Mouse (Mus musculus): ENCODE measurements around the gene Hist1h4c. TPM values are rescaled to one million over a fixed set of nuclear protein-coding genes. Genes with fewer than 3 reads are reported as not detected.
A peak's percentile ranks its signal among the peaks of the same experiment; 100 is the strongest.
"Not testable (repeated sequence)": the region's sequence is repeated elsewhere in the genome, so short reads cannot be mapped to it uniquely, and the experiment has no call there.

Hist1h4c gene
- total RNA-seq, 4 experiments from 2014 or later: 87.8 to 116 (median 99.2) TPM

- DNase-seq (ENCODE audit: low spot score in 2 of 2): no peak
These were observed 559 bp downstream of the Hist1h4c start for GRCm38 (mm10) chr13:23697491-23698299.

GRCm38 (mm10) chr13:23696061-23696474, 2.2 kb downstream of the Hist1h4c start:
- DNase-seq (ENCODE audit: low spot score in 2 of 2): no peak

GRCm38 (mm10) chr13:23695514-23695913, 2.7 kb downstream of the Hist1h4c start, which contains the start of gene Hist1h1t:
Hist1h1t (plus strand) TSS chr13:23695814.
- no peak for DNase-seq (ENCODE audit: low spot score in 2 of 2)

GRCm38 (mm10) chr13:23694956-23695355, 3.3 kb downstream of the Hist1h4c start:
- DNase-seq (ENCODE audit: low spot score in 2 of 2): no peak

DNA sequence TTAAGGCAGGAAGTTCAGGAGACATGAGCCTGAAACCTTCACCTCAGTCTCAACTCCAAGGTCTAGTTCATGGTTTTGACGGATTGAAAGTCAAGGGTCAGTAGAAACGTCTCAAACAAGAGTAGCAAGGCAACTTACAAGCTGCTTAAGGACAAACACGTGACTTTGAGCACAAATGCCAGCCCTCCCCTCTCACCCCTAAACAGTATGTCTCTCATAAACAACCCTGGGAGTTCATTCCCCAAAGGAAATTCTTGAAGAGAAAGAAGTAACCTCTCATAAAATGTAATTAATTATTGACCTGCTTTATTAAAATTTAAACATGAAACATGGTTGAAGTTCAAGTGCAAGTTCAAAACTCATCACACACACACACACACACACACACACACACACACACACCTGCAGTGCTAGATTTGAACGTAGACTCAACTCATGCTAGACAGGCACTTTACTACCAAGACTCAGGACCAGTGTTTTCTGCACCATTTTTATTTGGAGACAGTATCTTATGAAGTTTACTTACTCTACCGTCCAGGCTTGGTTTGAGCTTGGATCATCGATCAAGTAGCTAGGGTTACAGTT, 4.3 kb downstream of the Hist1h4c start:
- DNase-seq (ENCODE audit: low spot score in 2 of 2): no peak

GRCm38 (mm10) chr13:23689459-23689858, 8.8 kb downstream of the Hist1h4c start:
- no peak for DNase-seq (ENCODE audit: low spot score in 2 of 2)

- DNase-seq (ENCODE audit: low spot score in 2 of 2): no peak
These were observed 9.3 kb downstream of the Hist1h4c start for GRCm38 (mm10) chr13:23688956-23689355.

- DNase-seq (ENCODE audit: low spot score in 2 of 2): no peak
These were observed 10.3 kb downstream of the Hist1h4c start for GRCm38 (mm10) chr13:23687907-23688306.

DNA sequence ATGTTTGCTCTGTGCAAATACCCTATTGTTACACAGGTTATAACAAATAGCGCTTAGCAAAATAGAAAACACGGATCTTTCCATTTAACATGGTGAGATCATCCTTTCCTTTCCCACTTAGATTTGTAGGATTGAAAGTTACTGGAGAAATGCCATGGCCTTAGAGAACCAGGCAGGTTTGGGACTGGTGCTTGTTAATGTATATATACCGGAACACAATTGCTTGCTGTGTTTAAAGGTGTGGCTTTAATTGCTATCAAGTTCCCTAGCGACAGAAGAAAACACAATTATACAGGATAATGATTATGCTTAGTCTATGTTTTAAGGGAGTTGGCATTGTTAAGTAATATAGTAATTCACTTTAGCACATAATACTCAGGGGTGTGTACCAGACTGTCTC, 11.1 kb downstream of the Hist1h4c start:
- DNase-seq (ENCODE audit: low spot score in 2 of 2): no peak

GRCm38 (mm10) chr13:23685966-23686365, 12.3 kb downstream of the Hist1h4c start:
- DNase-seq (ENCODE audit: low spot score in 2 of 2): no peak

DNA sequence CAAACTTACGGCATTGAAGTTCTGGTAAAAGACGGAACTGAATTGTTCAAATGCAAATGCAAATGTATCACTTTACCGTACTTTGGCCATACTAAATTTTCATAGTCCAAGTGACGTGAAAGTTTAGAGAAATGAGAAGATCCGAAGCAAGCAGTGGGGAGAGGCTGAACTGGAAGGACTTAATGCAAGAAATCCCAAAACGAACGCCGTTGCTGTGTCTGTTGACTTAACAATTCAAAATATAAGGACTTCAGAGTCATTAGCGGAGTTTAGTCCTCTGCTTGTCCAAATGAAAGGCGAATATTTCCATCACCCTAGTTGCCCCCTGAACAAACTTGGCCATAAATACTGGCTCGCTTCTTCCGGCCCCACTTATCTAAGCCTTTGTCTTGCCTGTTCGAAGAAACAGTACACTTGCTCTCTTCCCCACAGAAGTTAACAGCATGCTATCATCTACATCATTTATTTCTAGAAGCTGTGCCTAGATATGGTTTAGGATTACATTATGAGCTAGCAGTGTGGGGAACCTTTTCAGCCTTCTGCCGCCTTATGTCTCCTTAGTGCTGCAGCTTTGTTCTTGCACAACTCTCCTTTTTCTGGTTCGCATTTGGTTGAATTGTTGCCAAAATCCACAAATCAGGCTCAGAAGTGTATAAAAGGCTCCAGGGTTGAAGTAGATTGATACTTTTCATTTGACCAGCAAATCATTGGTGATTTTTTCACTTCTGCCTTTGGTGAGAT, 13.0 kb downstream of the Hist1h4c start:
- no peak for DNase-seq (ENCODE audit: low spot score in 2 of 2)

DNA sequence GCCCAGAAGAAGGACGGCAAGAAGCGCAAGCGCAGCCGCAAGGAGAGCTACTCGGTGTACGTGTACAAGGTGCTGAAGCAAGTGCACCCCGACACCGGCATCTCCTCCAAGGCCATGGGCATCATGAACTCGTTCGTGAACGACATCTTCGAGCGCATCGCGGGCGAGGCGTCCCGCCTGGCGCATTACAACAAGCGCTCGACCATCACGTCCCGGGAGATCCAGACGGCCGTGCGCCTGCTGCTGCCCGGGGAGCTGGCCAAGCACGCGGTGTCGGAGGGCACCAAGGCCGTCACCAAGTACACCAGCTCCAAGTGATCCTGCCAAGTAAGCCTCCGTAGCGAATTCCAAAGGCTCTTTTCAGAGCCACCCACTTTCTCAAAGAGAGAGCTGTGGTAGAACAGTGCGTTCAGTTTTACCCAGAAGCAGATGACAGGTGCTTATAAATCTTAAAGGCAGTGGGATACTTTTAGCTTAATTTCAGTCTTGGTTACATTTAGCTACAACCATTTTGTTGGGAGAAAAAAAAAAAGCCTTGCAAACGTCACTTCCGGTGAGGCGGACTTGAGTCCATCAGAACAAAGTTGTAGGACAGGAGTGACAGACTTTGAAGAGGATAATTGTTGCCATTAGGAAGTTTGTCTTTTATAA, 13.8 kb downstream of the Hist1h4c start:
- DNase-seq (ENCODE audit: low spot score in 2 of 2): peak in 1 of 2 experiments; percentile 17

- peak; percentile 82 to 88 for DNase-seq (ENCODE audit: low spot score in 2 of 2)
These were observed 14.4 kb downstream of the Hist1h4c start, which contains the start of the genes Hist1h2ac and Hist1h2bc for GRCm38 (mm10) chr13:23683755-23684281. Hist1h2ac (minus strand) TSS chr13:23683948. Hist1h2bc (plus strand) TSS chr13:23684199.

DNA sequence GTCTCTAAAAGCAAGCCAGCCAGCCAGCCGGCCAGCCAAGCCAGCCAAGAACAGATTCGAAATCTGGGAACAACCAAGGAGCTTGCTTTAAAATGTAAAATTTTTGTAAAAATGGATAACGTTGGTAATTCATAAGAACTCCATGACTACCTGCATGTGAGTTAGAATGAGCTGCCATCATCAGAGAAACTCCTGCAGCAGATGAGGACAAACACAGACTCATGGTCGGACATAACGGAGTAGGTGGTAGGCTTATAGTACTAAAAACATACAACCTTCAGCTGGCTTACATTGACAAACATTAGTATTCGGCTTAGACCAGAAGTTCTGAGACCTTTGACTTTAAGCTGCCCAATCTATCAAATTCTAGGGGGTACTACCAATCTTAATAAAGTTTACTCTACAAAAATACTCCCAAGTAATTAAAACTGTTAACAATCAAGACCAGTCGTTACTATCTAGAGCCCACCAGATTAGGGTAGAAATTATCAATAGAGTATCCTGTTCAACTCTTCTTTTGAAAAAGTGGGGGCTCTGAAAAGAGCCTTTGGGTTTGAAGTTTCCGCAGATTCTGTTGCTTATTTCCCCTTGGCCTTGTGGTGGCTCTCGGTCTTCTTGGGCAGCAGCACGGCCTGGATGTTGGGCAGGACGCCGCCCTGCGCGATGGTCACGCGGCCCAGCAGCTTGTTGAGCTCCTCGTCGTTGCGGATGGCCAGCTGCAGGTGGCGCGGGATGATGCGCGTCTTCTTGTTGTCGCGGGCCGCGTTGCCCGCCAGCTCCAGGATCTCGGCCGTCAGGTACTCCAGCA, 15.1 kb downstream of the Hist1h4c start:
- not testable (repeated sequence) for DNase-seq (ENCODE audit: low spot score in 2 of 2)

- DNase-seq (ENCODE audit: low spot score in 2 of 2): no peak
These were observed 15.7 kb downstream of the Hist1h4c start for GRCm38 (mm10) chr13:23682623-23682946.

- DNase-seq (ENCODE audit: low spot score in 2 of 2): no peak
These were observed 16.2 kb downstream of the Hist1h4c start for GRCm38 (mm10) chr13:23681990-23682582.

- no peak for DNase-seq (ENCODE audit: low spot score in 2 of 2)
These were observed 35.7 kb downstream of the Hist1h4c start for GRCm38 (mm10) chr13:23662536-23662935.

DNA sequence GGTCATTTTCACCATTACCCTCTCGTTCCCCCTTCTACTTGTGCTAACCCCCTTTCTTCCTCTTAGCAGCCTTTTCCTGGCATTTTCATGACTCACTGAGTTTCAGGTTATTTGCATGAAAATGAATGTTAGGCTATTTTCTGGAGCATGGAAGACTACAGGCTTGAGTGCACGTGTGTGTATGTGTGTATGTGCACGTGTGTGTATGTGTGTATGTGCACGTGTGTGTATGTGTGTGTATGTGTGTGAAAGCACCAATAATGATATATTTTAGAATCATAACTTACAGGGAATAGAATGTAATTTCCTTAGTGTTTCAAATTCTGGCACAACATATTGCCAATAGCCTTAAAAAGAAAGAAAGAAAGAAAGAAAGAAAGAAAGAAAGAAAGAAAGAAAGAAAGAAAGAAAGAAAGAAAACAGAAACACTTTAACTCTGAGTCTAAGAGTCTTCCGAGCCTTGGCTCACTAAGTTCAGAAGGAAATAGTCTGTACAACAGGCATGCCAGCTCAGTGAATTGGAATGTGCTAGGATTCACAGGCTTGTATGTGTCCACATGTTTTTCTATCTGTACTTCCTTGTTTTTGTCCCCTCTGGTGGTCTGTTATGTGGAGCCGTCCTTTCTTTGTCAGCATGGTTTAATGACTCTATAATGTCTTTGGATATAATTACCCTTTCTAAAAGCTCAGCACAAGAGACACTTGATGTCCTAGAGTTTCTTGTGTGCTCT, 38.5 kb downstream of the Hist1h4c start:
- DNase-seq (ENCODE audit: low spot score in 2 of 2): no peak

Measured in left cerebral cortex, adult 8-10 months (tissue).